Mouse (Mus musculus) ES-E14 (cell line): ENCODE measurements around the gene Srrm3. TPM values are rescaled to one million over a fixed set of nuclear protein-coding genes. Genes with fewer than 3 reads are reported as not detected.

Source experiments
- DNase-seq: peaks from one replicate; pipeline ENCODE4 v3.0.0-alpha.2; 2013; ENCODE audit warnings: low read depth, low spot score
- H3K27ac ChIP-seq: 2 replicates; pipeline ENCODE4 v1.5.1; 2012; ENCODE audit warnings: low read depth, mild to moderate bottlenecking, low read length, moderate library complexity, mixed read lengths; ENCODE audit not compliant: poor library complexity, insufficient read depth, severe bottlenecking
- H3K36me3 ChIP-seq: 2 replicates; pipeline ENCODE4 v1.6.1; 2012; ENCODE audit warnings: mild to moderate bottlenecking, low read length, moderate library complexity, mixed read lengths; ENCODE audit not compliant: control insufficient read depth, poor library complexity, insufficient read depth, severe bottlenecking
- H3K4me1 ChIP-seq, 2 experiments: fragments of 150-350 bp in 1 of 2; sonication (generic) in 1 of 2; 2 replicates each; pipeline ENCODE4 v1.6.1; 2012; ENCODE audit warnings: low read length in 2 of 2, mild to moderate bottlenecking in 1 of 2, mixed read lengths in 1 of 2; ENCODE audit not compliant: control insufficient read depth in 2 of 2, insufficient read depth in 2 of 2, poor library complexity in 1 of 2
- H3K4me3 ChIP-seq, 2 experiments: fragments of 150-350 bp in 1 of 2; sonication (generic) in 1 of 2; 2 replicates each; pipeline ENCODE4 v1.5.1; 2012; ENCODE audit warnings: low read length in 2 of 2, low read depth in 1 of 2, mild to moderate bottlenecking in 1 of 2, mixed read lengths in 1 of 2; ENCODE audit not compliant: insufficient read depth in 1 of 2, poor library complexity in 1 of 2, severe bottlenecking in 1 of 2
- H3K9ac ChIP-seq: 2 replicates; pipeline ENCODE4 v1.6.1; 2012; ENCODE audit warnings: low read depth, mild to moderate bottlenecking, low read length, mixed read lengths; ENCODE audit not compliant: poor library complexity, insufficient read depth, severe bottlenecking
- H3K9me3 ChIP-seq: fragments of 150-350 bp; sonication (generic); 2 replicates; pipeline ENCODE4 v1.6.1; 2012; ENCODE audit warnings: low read depth, mild to moderate bottlenecking, low read length; ENCODE audit not compliant: control insufficient read depth, insufficient read depth
- CHD2 ChIP-seq: IDR thresholded peaks from 2 replicates; pipeline ENCODE4 v1.6.1; 2014; ENCODE audit warnings: mild to moderate bottlenecking, low read depth, low read length, inconsistent platforms
- HCFC1 ChIP-seq: IDR thresholded peaks from 2 replicates; pipeline ENCODE4 v1.6.1; 2012; ENCODE audit warnings: low read length, inconsistent platforms, borderline replicate concordance; ENCODE audit not compliant: insufficient read depth
- MAFK ChIP-seq: IDR thresholded peaks from 2 replicates; pipeline ENCODE4 v1.6.1; 2014; ENCODE audit warnings: mild to moderate bottlenecking, low read depth, low read length, inconsistent platforms; ENCODE audit not compliant: insufficient read depth
- ZC3H11A ChIP-seq: IDR thresholded peaks from 2 replicates; pipeline ENCODE4 v1.6.1; 2012; ENCODE audit warnings: low read depth, mild to moderate bottlenecking, inconsistent platforms, low read length, borderline replicate concordance
- ZNF384 ChIP-seq: IDR thresholded peaks from 2 replicates; pipeline ENCODE4 v1.6.1; 2012; ENCODE audit warnings: low read depth, low read length, inconsistent platforms
- in situ Hi-C, 2 experiments: fragments of 600-800 bp; cut with MboI; formaldehyde crosslinking; loops; one replicate each; pipeline ENCODE4 v1.15.1; 2025; ENCODE audit warnings: low sequenced_read_pairs in 2 of 2, inconsistent platforms in 1 of 2; ENCODE audit not compliant: unreplicated experiment in 2 of 2
- total RNA-seq: library from RNA; depleted of rRNA; stranded (reverse); fragments of 300-350 nt; gene quantifications from 2 replicates; pipeline ENCODE4 v1.2.3, GENCODE M21; 2012

Srrm3 gene
- total RNA-seq, 1 experiment, result 0.18 TPM

GRCm38 (mm10) chr5:135772519-135772918 is 34.2 kb upstream of the Srrm3 start:
- Histone ChIP-seq H3K9me3 (no peaks in the 10 kb centered on the region), H3K4me3 (no peak overlapping the region), H3K4me1 (peaks cover 0 to 2% of the 10 kb centered on the region in 2 experiments; a peak in 1 of 4 replicates), H3K36me3 (no peaks in the 10 kb centered on the region), H3K9ac (no peak overlapping the region), H3K27ac (no peak overlapping the region)
- no peak for DNase-seq
- TF ChIP-seq ZNF384 (peak; percentile 46; the same call in 1 of the 2 replicates), ZC3H11A (no peak)
- in situ Hi-C loops, result loop anchor here (5.0 to 25.0 kb wide), 2 partner anchors 155 to 360 kb away; no protein-coding TSS in a partner anchor

DNA sequence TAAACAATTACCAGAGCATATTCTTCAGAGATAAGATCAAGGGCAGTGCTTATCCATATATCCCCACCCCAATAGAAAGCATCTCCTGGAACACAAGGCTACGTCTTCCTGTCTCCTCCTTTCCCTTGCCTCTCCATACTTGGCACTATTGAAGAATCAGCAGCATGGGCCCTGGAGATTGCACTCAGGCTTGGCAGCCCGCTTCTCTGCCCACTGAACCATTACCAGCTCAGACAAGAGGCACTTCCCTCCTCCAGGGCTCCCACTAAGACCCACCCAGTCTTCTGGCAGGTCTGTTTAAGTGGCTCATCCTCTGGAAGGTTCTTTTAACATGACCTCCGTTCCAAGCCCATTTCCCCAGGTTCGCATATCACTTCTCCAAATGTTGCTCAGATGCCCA is 30.1 kb upstream of the Srrm3 start:
- peaks cover 2 to 5% of the 10 kb centered on the region in 2 experiments; a peak in 1 of 4 replicates for H3K4me1 ChIP-seq
- peaks cover 6% of the 10 kb centered on the region for H3K36me3 ChIP-seq
- no peaks in the 10 kb centered on the region for H3K9me3 ChIP-seq
- H3K9ac ChIP-seq, result no peak overlapping the region
- TF ChIP-seq ZNF384 (no peak), ZC3H11A (no peak), MAFK (no peak), CHD2 (no peak), HCFC1 (no peak)
- H3K27ac ChIP-seq, result no peak overlapping the region
- DNase-seq, result no peak
- no peak overlapping the region for H3K4me3 ChIP-seq
- in situ Hi-C loops, result no loop called here

DNA sequence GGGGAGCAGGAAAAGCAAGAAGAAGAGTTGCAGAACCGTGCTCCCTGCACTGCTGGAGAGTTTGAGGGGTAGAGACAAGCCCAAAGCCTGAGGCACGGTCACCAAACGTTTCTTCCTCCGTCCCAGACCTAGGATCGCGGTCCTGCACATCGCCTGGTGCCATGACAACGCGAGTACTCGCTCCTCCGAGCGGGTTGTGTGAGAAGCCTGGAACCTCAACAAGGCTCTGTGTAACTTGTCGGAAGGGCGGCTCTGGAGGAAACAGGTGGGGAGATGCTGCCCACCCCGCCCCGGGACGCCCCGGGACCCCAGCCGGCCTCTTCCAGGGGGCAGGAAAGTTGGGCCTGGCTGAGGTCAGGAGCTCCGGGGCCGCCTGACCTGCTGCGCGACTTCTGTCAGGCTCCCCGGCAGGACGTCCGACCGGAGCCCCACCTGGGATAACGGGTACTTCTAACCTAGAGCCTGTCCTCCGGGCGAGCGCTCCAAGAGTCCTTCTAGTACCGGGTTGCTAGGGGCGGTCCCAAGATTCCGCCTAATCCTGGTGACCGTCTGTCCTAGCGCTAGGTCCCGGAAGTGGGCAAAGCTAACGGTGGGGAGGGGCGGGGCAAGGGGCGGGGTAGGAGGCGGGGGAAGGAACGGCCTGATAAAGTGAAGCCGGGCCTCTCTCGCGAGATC is 28.8 kb upstream of the Srrm3 start, which contains the start of gene Styxl1:
Gene Styxl1, minus strand, starts transcription at position 590 of the 675 bp plus-strand sequence.
- TF ChIP-seq HCFC1, result no peak
- no peak for TF ChIP-seq ZNF384
- TF ChIP-seq CHD2, result no peak
- TF ChIP-seq ZC3H11A, result no peak
- no peak for TF ChIP-seq MAFK
- H3K4me1 ChIP-seq, result peaks cover 2 to 5% of the 10 kb centered on the region in 2 experiments; a peak in 1 of 4 replicates
- in situ Hi-C loops, result no loop called here
- H3K27ac ChIP-seq, result peak within 1 kb of the TSS; percentile 88
- peak within 1 kb of the TSS; percentile 70 to 98 for H3K4me3 ChIP-seq
- peaks cover 18% of the 10 kb centered on the region for H3K36me3 ChIP-seq
- DNase-seq, result no peak
- H3K9ac ChIP-seq, result peak within 1 kb of the TSS; percentile 100
- H3K9me3 ChIP-seq, result no peaks in the 10 kb centered on the region

DNA sequence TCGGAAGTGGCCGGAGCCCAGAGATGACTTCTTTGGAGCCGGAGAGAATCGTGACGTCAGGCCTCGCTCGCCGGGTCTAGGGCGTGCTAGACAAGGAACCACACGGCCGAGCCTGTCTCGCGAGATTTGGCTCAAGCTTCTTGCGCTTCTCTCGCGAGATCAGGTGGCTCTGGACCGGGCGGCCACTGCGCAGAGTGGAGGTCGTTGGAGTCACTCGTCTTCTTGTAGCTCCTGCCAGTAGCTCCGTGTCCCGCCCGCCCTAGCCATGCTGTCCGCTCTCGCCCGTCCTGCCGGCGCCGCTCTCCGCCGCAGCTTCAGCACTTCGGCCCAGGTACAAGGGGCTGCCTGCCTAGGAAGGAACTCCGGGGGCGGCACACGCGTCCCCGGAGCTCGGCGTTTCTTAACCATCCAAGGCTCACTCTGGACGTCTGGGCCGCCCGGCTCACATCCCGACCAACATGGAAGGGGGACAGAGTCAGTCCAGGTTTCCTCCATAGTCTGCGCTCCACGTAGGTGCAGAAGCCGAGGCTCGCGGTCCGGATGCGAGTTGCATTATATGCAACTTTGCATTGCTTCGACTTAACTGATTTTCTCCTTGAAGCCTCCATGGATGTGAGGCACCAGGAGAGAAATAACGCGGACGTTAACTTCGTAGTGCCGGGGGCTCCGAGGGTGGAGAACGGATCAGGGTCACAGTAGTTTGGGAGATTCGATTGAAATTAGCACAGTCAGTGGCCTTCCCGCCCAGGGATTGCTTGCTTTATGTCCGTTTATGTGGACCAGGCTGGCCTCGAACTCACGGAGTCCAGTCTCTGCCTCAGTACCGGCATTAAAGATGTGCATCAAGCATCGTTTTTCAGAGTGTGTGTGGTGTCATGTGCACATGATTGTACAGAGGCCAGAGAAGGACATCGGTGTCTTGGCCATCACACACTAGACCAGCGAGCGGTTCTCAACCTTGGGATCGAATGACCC is 27.9 kb upstream of the Srrm3 start, which contains the start of gene Mdh2:
Gene Mdh2, plus strand, starts transcription at position 10 of the 975 bp plus-strand sequence.
- Histone ChIP-seq H3K9ac (peak within 1 kb of the TSS; percentile 100), H3K36me3 (peaks cover 26% of the 10 kb centered on the region), H3K4me1 (peaks cover 2 to 5% of the 10 kb centered on the region in 2 experiments; a peak in 1 of 4 replicates), H3K4me3 (peak within 1 kb of the TSS; percentile 70 to 98), H3K9me3 (no peaks in the 10 kb centered on the region), H3K27ac (peak within 1 kb of the TSS; percentile 88)
- in situ Hi-C loops, result no loop called here
- peak; percentile 100 for DNase-seq
- TF ChIP-seq ZNF384 (no peak), CHD2 (peak; percentile 100), MAFK (no peak), HCFC1 (0 out of 2 replicates have a peak, but pooled peaks have one; percentile 8)
